Comparison of ENCODE assay signal across 8 mouse cellular contexts in genomic region chr1:136051465-136051864, GRCm38 (mm10). TPM values are rescaled to one million over a fixed set of nuclear protein-coding genes. Genes with fewer than 3 reads are reported as not detected.
DNase-seq lines count a peak whose midpoint lies in the region; ATAC-seq lines count a peak whose summit lies in the region.

No protein-coding gene starts in this region.

- peak overlapping the region; percentile 52 for H3K4me2 ChIP-seq in hindbrain, embryonic 12.5 days (replicated peaks)

- H3K4me1 ChIP-seq in hindbrain, embryonic 12.5 days, result peaks cover 20% of the 10 kb centered on the region

- H3K27ac ChIP-seq in hindbrain, embryonic 12.5 days, result no peak overlapping the region

- DNase-seq in ZHBTc4 (ENCODE audit: low read depth, low spot score), result peak; percentile 89
- peak; percentile 61 to 77 for DNase-seq in cerebellum, postnatal 36 days
- peak; percentile 70 to 85 for DNase-seq in frontal cortex, postnatal 36 days (ENCODE audit: low spot score in 2 of 2)
- peak; percentile 81 to 84 for DNase-seq in layer of hippocampus, postnatal 10 days (ENCODE audit: low spot score in 2 of 2)
- peak; percentile 79 for DNase-seq in lung, postnatal 14 days
- DNase-seq in retina, postnatal 1 day, result peak; percentile 92

- H3K9ac ChIP-seq in hindbrain, embryonic 12.5 days, result no peak overlapping the region

- H3K9me3 ChIP-seq in hindbrain, embryonic 12.5 days (replicated peaks), result no peaks in the 10 kb centered on the region

- no peaks in the 10 kb centered on the region for H3K36me3 ChIP-seq in hindbrain, embryonic 12.5 days

- H3K4me3 ChIP-seq in hindbrain, embryonic 12.5 days, result peak overlapping the region; percentile 24

- 0% methylated on average over 6 of the region's 6 CpGs for WGBS in hindbrain, embryonic 12.5 days

- peaks cover 51% of the 10 kb centered on the region for H3K27me3 ChIP-seq in hindbrain, embryonic 12.5 days

- peak; percentile 81 for ATAC-seq in hindbrain, embryonic 12.5 days (ENCODE audit: low FRiP score)
- no peak for ATAC-seq in activated CD4-positive, CD25-positive, alpha-beta regulatory T cell, adult 4 months

RNA-seq across cellular contexts. Expression of gene Ascl5, which starts 0.9 kb away (rescaled TPM):
- not detected in 2 replicates for polyA plus RNA-seq in hindbrain, embryonic 12.5 days (2016; fragmentation: Nextera tagmentation; extraction: Ambion mirVana)
- total RNA-seq in layer of hippocampus, postnatal 10 days (2021), result under 1 TPM in 1 of 2 experiments, not detected in 1; 0.71 TPM
- polyA plus RNA-seq in activated CD4-positive, CD25-positive, alpha-beta regulatory T cell, adult 4 months (2017; shearing (Covaris generic)), result not detected

RNA-seq across cellular contexts. Expression of gene Cacna1s, which starts 1.1 kb away (rescaled TPM):
- polyA plus RNA-seq in hindbrain, embryonic 12.5 days (2016; fragmentation: Nextera tagmentation; extraction: Ambion mirVana), result 0.18 and 1.3 TPM in 2 replicates
- total RNA-seq in layer of hippocampus, postnatal 10 days (2021), result 1 to 10 TPM in 1 of 2 experiments, under 1 TPM in 1; 0.80 to 1.3 TPM
- polyA plus RNA-seq in activated CD4-positive, CD25-positive, alpha-beta regulatory T cell, adult 4 months (2017; shearing (Covaris generic)), result 1 to 10 TPM; 2.4 to 2.9 TPM

RNA-seq across cellular contexts. Expression of gene Tmem9, which starts 43.5 kb away (rescaled TPM):
- 137 and 141 TPM in 2 replicates for polyA plus RNA-seq in hindbrain, embryonic 12.5 days (2016; fragmentation: Nextera tagmentation; extraction: Ambion mirVana)
- 10 to 100 TPM; 69.7 to 81.4 TPM for total RNA-seq in layer of hippocampus, postnatal 10 days (2021)
- 10 to 100 TPM; 21.4 to 27.0 TPM for polyA plus RNA-seq in activated CD4-positive, CD25-positive, alpha-beta regulatory T cell, adult 4 months (2017; shearing (Covaris generic))

RNA-seq across cellular contexts. Expression of gene Igfn1, which starts 45.3 kb away (rescaled TPM):
- polyA plus RNA-seq in hindbrain, embryonic 12.5 days (2016; fragmentation: Nextera tagmentation; extraction: Ambion mirVana), result not detected in 2 replicates
- total RNA-seq in layer of hippocampus, postnatal 10 days (2021), result under 1 TPM; 0.04 to 0.23 TPM
- not detected for polyA plus RNA-seq in activated CD4-positive, CD25-positive, alpha-beta regulatory T cell, adult 4 months (2017; shearing (Covaris generic))
